Mouse (Mus musculus): ENCODE results near the gene Abcc9.

The Abcc9 gene

DNA sequence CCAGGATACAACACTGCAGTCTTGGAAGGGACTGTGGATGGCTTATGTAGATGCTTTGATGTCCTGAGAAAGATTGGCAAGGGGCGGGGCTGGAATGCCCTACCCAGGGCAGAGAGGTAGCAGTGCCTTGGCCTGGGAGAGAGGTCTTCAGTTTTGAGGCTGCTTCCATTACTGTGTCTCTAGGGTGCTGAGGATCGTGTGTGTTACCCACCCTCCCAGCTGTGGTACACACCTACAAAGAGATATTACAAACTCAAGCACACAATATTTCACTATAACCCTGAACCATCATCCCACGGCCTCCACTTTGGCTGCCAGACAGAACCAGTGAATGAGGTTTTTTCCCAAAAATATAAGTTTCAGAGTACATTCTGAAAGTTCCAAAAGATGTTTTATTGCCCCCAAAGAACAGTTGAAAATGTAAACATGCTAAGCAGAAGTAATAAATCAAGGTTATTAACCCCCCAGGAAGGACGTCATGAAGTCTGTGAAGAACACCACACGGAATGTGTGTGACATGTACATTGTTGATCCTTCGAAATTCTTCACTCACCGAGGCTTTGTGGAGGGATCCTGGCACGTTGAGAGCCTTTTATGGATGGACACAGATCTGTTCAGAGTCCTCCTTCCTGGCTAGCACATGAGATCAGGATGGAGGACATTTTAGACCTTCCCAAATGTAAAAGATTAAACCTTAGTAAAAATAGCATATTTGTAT lies 159.9 kb downstream of the Abcc9 start:
- DNase-seq, result no peak

DNA sequence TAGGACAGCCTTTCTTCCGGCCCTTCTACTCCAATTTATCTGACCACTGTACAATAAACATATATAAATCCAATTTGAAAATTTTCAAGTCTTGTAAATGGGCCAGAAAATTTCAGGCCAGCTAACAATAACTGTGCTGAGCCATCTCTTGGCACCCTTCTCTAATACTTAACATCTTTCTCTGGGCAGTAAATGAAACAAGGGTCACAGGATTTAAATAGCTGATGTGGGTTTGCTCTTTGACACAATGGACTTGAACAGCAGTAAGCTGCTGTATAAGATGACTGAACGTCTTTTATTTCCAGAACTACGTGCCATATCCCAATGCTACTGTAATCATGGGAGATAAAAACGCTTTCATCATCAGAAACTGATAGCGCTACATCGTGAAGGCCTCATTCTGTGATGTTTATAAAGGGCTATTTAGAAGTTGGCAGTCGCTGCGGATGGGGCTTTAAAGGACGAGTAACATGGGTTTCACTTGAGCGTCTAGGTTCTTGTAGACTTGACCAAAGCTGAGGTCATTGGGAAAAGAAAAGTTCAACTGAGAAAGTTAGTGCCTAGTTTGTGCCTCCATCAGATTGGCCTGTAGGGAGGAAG lies 161.5 kb downstream of the Abcc9 start:
- no peak for DNase-seq

DNA sequence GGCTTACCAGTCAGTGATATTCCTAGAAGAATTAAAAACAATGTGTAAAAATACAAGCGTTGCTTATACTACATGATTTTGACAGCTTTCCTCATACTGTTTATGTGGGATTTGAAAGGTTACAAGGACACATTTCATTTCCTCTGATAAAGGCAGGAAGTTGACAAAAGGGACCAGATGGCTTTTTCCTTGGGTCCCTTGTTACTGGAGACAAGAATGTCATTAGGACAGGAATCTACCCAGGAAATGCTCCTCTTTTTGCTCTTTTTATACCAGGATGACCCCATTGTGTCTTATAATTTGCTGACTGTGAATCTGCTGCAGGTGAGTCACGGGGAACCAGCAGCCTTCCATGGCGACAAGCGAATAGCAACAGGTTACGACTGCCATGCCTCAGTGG lies 162.0 kb downstream of the Abcc9 start:
- no peak for DNase-seq

DNA sequence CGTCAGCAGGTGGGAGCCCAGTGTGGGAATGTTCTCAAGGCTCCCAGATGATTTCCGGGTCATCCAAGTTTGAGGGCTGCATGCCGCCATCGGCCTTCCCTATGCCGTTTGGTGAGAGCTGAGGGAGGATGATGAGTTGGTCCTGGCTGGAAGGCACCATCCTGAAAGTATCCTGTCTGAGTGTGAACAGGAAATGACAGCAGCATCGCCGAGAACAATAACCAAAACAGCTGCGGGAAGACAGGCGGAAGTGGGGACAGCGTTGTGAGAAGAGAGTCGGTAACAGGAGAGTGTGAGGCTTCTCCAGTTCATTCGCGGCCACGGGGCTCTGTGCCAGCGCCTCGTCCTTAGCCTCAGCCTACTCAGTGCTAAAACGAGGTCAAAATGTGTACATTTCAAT lies 163.6 kb downstream of the Abcc9 start:
- no peak for DNase-seq

Data from right cerebral cortex, adult 18-20 months (tissue).